Mouse (Mus musculus): ENCODE measurements around the gene Ccdc28b. TPM values are rescaled to one million over a fixed set of nuclear protein-coding genes. Genes with fewer than 3 reads are reported as not detected.
A peak's percentile ranks its signal among the peaks of the same experiment; 100 is the strongest.

The Ccdc28b gene
- polyA plus RNA-seq, 1 experiment from 2014 or later = 42.7 TPM

DNA sequence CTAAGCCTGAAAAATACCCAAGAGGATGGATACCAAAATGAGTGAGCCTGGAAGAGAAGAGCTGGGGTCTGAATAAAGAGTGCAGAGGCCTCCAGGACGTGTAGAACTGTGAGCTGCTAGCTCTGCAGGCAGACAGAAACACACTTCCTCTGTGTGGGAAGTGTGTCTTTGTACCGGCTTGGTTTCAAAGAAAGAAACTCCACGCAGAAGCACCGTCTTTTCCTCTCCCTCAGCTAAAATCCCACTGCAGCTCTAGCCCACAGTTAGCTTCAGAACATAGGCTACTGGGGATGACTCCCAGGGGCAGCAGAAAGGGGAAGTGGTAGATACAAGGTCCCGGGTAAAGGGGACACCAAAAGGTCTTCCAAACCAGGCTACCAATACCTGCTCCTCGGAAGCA is 21.5 kb upstream of the Ccdc28b start:
- Histone ChIP-seq H3K9ac (ENCODE audit: low read depth, low read length) (no peak overlapping the region), H3K4me3 (ENCODE audit: low read length) (no peak overlapping the region), H3K4me2 (ENCODE audit: low read depth, low read length) (no peak overlapping the region), H3K27me3 (replicated peaks; ENCODE audit: control insufficient read depth, insufficient read depth, low read length) (no peaks in the 10 kb centered on the region), H3K36me3 (ENCODE audit: control insufficient read depth, insufficient read depth, low read length) (peaks cover 2% of the 10 kb centered on the region), H3K27ac (ENCODE audit: low read length) (no peak overlapping the region), H3K4me1 (ENCODE audit: control insufficient read depth, insufficient read depth, low read length) (no peaks in the 10 kb centered on the region), H3K9me3 (ENCODE audit: control insufficient read depth, low read length) (no peaks in the 10 kb centered on the region)
- WGBS = 94% methylated on average over 6 of the region's 6 CpGs
- no peak for ATAC-seq

DNA sequence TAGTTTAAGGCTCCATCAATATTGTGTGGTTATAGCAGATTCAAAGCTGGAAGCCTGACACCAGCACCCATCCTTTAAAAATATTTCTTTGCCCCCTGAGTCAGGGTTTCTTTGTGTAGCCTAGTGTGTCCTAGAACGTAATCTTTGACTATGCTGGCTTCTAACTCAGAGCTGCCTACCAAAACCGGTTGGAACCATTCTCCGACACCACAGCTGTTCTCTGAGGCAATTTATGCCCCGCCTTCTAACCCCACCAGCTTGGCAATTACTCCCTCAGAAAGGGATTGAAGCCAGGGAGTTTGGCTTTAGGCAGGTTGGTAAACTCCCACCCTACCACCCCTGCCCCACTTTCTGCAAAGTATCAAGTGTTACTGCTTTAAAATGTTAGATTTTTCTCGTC is 18.0 kb upstream of the Ccdc28b start:
- peaks cover 13% of the 10 kb centered on the region for H3K4me1 ChIP-seq (ENCODE audit: control insufficient read depth, insufficient read depth, low read length)
- H3K9ac ChIP-seq (ENCODE audit: low read depth, low read length) = no peak overlapping the region
- no peak for ATAC-seq
- H3K27me3 ChIP-seq (replicated peaks; ENCODE audit: control insufficient read depth, insufficient read depth, low read length) = no peaks in the 10 kb centered on the region
- H3K4me2 ChIP-seq (ENCODE audit: low read depth, low read length) = peak overlapping the region; percentile 10; the same call in 1 of the 2 replicates
- WGBS = 46% methylated on average over 5 of the region's 5 CpGs
- H3K9me3 ChIP-seq (ENCODE audit: control insufficient read depth, low read length) = no peaks in the 10 kb centered on the region
- H3K4me3 ChIP-seq (ENCODE audit: low read length) = no peak overlapping the region
- peaks cover 12% of the 10 kb centered on the region; the same call in 1 of the 2 replicates for H3K36me3 ChIP-seq (ENCODE audit: control insufficient read depth, insufficient read depth, low read length)
- no peak overlapping the region for H3K27ac ChIP-seq (ENCODE audit: low read length)

DNA sequence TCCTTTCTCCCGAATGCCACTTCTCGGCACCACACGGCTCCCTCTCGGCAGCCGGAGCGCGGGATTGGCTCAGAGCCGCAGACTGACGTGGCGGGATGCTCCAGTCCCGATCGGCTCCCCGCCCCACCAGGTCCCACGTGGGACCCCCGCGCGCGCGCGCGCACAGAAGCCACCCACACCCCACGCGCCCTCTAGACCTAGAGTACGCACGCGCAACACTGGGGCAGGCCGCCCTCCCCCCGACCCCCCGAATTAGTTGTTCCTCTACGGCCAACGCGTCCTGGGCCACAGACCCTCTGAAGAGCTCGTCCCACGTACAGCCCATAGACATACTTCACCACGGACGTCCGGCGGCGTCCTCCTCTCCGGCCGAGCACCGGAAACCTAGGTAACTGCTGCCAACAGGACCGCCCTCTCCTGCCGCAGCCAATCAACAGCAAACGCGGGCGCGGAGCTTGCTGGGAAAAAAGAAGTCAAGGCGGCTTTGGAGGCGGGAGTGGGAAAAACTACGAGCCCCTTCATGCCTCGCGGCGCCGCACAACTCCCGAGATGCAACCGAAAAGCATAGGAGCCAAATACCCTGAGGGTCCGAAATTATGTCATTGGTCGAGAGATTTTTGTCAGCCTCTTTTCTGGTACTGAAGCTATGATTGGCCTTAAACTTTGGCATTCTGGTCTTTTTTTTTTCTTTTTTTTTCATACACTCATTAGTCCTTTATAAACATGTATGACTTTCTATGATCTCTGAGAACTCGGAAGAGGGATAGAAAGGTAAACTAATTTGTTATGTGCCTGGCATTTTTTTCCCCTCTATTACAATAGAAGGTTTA is 17.1 kb upstream of the Ccdc28b start, which contains the start of gene Txlna:
Txlna (minus strand) TSS at position 428 of the 830 bp plus-strand sequence.
- H3K36me3 ChIP-seq (ENCODE audit: control insufficient read depth, insufficient read depth, low read length) = peaks cover 15% of the 10 kb centered on the region
- peak within 1 kb of the TSS; percentile 81 for H3K9ac ChIP-seq (ENCODE audit: low read depth, low read length)
- peaks cover 13% of the 10 kb centered on the region for H3K4me1 ChIP-seq (ENCODE audit: control insufficient read depth, insufficient read depth, low read length)
- H3K9me3 ChIP-seq (ENCODE audit: control insufficient read depth, low read length) = no peaks in the 10 kb centered on the region
- peak; percentile 96 for ATAC-seq
- peak within 1 kb of the TSS; percentile 92 for H3K27ac ChIP-seq (ENCODE audit: low read length)
- no peaks in the 10 kb centered on the region for H3K27me3 ChIP-seq (replicated peaks; ENCODE audit: control insufficient read depth, insufficient read depth, low read length)
- peak within 1 kb of the TSS; percentile 68 for H3K4me2 ChIP-seq (ENCODE audit: low read depth, low read length)
- H3K4me3 ChIP-seq (ENCODE audit: low read length) = peak within 1 kb of the TSS; percentile 62
- under 1% methylated on average over 60 of the region's 60 CpGs for WGBS

DNA sequence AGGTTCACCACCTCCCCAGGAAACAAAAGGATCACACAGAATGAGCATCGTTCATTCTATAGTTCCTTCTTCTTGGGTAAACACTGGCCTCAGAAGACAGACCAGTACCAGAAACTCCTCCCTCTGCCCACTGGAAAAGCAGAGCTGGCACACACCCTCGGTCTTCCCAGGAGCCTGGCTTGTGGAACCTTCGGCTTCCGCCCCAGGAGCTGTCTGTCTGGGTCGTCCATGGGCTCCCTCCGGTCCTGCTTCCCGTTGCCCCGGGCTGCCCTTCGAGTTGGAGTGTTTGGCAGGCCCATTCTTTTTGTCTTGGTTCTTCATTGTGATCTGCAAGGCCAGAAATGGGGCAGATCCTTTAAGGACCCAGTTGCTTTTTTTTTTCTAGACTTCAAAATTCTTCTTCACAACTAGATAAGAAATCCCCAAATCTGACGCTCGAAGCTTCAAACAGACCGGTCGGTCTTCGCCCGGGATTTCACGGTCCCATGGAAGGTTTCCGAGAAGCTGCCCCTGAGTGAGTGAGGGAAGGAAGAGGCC is 16.4 kb upstream of the Ccdc28b start:
- peak; percentile 44 for ATAC-seq

GRCm38 (mm10) chr4:129639221-129639620 is 15.5 kb upstream of the Ccdc28b start:
- WGBS = 82% methylated on average over 15 of the region's 15 CpGs
- Histone ChIP-seq H3K4me3 (ENCODE audit: low read length) (peak overlapping the region; percentile 62; the same call in 1 of the 2 replicates), H3K9me3 (ENCODE audit: control insufficient read depth, low read length) (no peaks in the 10 kb centered on the region), H3K36me3 (ENCODE audit: control insufficient read depth, insufficient read depth, low read length) (peaks cover 17% of the 10 kb centered on the region), H3K27me3 (replicated peaks; ENCODE audit: control insufficient read depth, insufficient read depth, low read length) (no peaks in the 10 kb centered on the region), H3K4me2 (ENCODE audit: low read depth, low read length) (peak overlapping the region; percentile 68), H3K27ac (ENCODE audit: low read length) (no peak overlapping the region), H3K4me1 (ENCODE audit: control insufficient read depth, insufficient read depth, low read length) (peaks cover 13% of the 10 kb centered on the region), H3K9ac (ENCODE audit: low read depth, low read length) (peak overlapping the region; percentile 81)
- no peak for ATAC-seq

More for the DNA sequence above, 16.4 kb upstream of the Ccdc28b start:
- H3K4me1 ChIP-seq (ENCODE audit: control insufficient read depth, insufficient read depth, low read length) = peaks cover 13% of the 10 kb centered on the region
- no peaks in the 10 kb centered on the region for H3K27me3 ChIP-seq (replicated peaks; ENCODE audit: control insufficient read depth, insufficient read depth, low read length)
- H3K4me2 ChIP-seq (ENCODE audit: low read depth, low read length) = peak overlapping the region; percentile 68
- H3K9ac ChIP-seq (ENCODE audit: low read depth, low read length) = peak overlapping the region; percentile 81
- H3K4me3 ChIP-seq (ENCODE audit: low read length) = peak overlapping the region; percentile 62
- WGBS = 1% methylated on average over 17 of the region's 17 CpGs
- H3K27ac ChIP-seq (ENCODE audit: low read length) = peak overlapping the region; percentile 92
- peaks cover 17% of the 10 kb centered on the region for H3K36me3 ChIP-seq (ENCODE audit: control insufficient read depth, insufficient read depth, low read length)
- H3K9me3 ChIP-seq (ENCODE audit: control insufficient read depth, low read length) = no peaks in the 10 kb centered on the region

GRCm38 (mm10) chr4:129633852-129634251 is 10.1 kb upstream of the Ccdc28b start:
- Histone ChIP-seq H3K4me3 (ENCODE audit: low read length) (no peak overlapping the region), H3K4me1 (ENCODE audit: control insufficient read depth, insufficient read depth, low read length) (peaks cover 5% of the 10 kb centered on the region), H3K27ac (ENCODE audit: low read length) (no peak overlapping the region), H3K9ac (ENCODE audit: low read depth, low read length) (no peak overlapping the region), H3K4me2 (ENCODE audit: low read depth, low read length) (no peak overlapping the region), H3K36me3 (ENCODE audit: control insufficient read depth, insufficient read depth, low read length) (peaks cover 41% of the 10 kb centered on the region), H3K9me3 (ENCODE audit: control insufficient read depth, low read length) (no peaks in the 10 kb centered on the region), H3K27me3 (replicated peaks; ENCODE audit: control insufficient read depth, insufficient read depth, low read length) (no peaks in the 10 kb centered on the region)
- WGBS = 80% methylated on average over 6 of the region's 6 CpGs
- ATAC-seq = no peak

- no peak overlapping the region for H3K9ac ChIP-seq (ENCODE audit: low read depth, low read length)
- H3K9me3 ChIP-seq (ENCODE audit: control insufficient read depth, low read length) = no peaks in the 10 kb centered on the region
- ATAC-seq = 0 out of 2 replicates have a peak, but pooled peaks have one; percentile 13
- no peak overlapping the region for H3K27ac ChIP-seq (ENCODE audit: low read length)
- H3K4me2 ChIP-seq (ENCODE audit: low read depth, low read length) = no peak overlapping the region
- H3K27me3 ChIP-seq (replicated peaks; ENCODE audit: control insufficient read depth, insufficient read depth, low read length) = no peaks in the 10 kb centered on the region
- no peak overlapping the region for H3K4me3 ChIP-seq (ENCODE audit: low read length)
- H3K36me3 ChIP-seq (ENCODE audit: control insufficient read depth, insufficient read depth, low read length) = peaks cover 46% of the 10 kb centered on the region
- 90% methylated on average over 12 of the region's 12 CpGs for WGBS
- H3K4me1 ChIP-seq (ENCODE audit: control insufficient read depth, insufficient read depth, low read length) = 0 out of 2 replicates have a peak, but pooled peaks cover 3% of the 10 kb centered on the region
These were observed 8.1 kb upstream of the Ccdc28b start for GRCm38 (mm10) chr4:129631867-129632266.

DNA sequence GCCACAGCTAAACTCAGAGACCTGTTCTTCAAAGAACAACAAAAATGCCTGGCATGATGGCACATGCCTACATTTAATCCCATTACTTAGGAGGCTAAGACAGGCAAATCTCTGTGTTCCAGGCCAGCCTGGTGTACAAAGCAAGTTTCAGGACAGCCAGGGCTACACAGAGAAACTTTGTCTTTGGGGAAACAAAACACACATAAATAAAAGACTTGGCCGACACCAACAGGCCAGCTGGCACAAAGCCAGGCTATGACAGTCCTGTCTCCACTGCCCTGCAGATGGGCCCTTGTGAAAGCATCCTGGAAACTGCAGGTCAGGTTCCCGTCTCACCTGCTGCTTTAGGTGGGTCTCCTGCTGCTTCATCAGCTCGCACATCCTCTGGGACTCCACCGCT is 7.2 kb upstream of the Ccdc28b start:
- no peak overlapping the region for H3K4me2 ChIP-seq (ENCODE audit: low read depth, low read length)
- no peak for ATAC-seq
- no peak overlapping the region for H3K9ac ChIP-seq (ENCODE audit: low read depth, low read length)
- H3K9me3 ChIP-seq (ENCODE audit: control insufficient read depth, low read length) = no peaks in the 10 kb centered on the region
- no peak overlapping the region for H3K4me3 ChIP-seq (ENCODE audit: low read length)
- 70% methylated on average over 4 of the region's 4 CpGs for WGBS
- H3K27me3 ChIP-seq (replicated peaks; ENCODE audit: control insufficient read depth, insufficient read depth, low read length) = no peaks in the 10 kb centered on the region
- no peak overlapping the region for H3K27ac ChIP-seq (ENCODE audit: low read length)
- peaks cover 46% of the 10 kb centered on the region for H3K36me3 ChIP-seq (ENCODE audit: control insufficient read depth, insufficient read depth, low read length)
- H3K4me1 ChIP-seq (ENCODE audit: control insufficient read depth, insufficient read depth, low read length) = 0 out of 2 replicates have a peak, but pooled peaks cover 3% of the 10 kb centered on the region

- Histone ChIP-seq H3K9me3 (ENCODE audit: control insufficient read depth, low read length) (no peaks in the 10 kb centered on the region), H3K4me2 (ENCODE audit: low read depth, low read length) (no peak overlapping the region), H3K9ac (ENCODE audit: low read depth, low read length) (no peak overlapping the region), H3K36me3 (ENCODE audit: control insufficient read depth, insufficient read depth, low read length) (peaks cover 27% of the 10 kb centered on the region), H3K4me1 (ENCODE audit: control insufficient read depth, insufficient read depth, low read length) (peaks cover 26% of the 10 kb centered on the region), H3K27me3 (replicated peaks; ENCODE audit: control insufficient read depth, insufficient read depth, low read length) (no peaks in the 10 kb centered on the region), H3K27ac (ENCODE audit: low read length) (no peak overlapping the region), H3K4me3 (ENCODE audit: low read length) (no peak overlapping the region)
- 73% methylated on average over 6 of the region's 6 CpGs for WGBS
- ATAC-seq = no peak
These were observed 2.3 kb upstream of the Ccdc28b start for GRCm38 (mm10) chr4:129626035-129626434.

Measured in intestine, embryonic 16.5 days (tissue).